Mouse (Mus musculus) splenic B cell, adult 2 months (primary cell): Measurements from ENCODE around the gene Mgat3.

Experiments
- DNase-seq: peaks from one replicate; pipeline ENCODE4 v3.0.0-alpha.2; 2011; ENCODE audit warnings: low read depth, low spot score
- H3K27me3 ChIP-seq: 2 replicates; pipeline ENCODE4 v1.6.1; 2012; ENCODE audit warnings: mild to moderate bottlenecking, low read length, moderate library complexity, mixed read lengths; ENCODE audit not compliant: control insufficient read depth, poor library complexity, insufficient read depth, severe bottlenecking
- H3K36me3 ChIP-seq: 2 replicates; pipeline ENCODE4 v1.6.1; 2012; ENCODE audit warnings: mild to moderate bottlenecking, low read length, moderate library complexity, mixed read lengths; ENCODE audit not compliant: control insufficient read depth, poor library complexity, insufficient read depth, severe bottlenecking

Mgat3 gene

GRCm38 (mm10) chr15:80140878-80141277, 32.6 kb upstream of the Mgat3 start:
- DNase-seq, result no peak
- Histone ChIP-seq H3K36me3 (no peaks in the 10 kb centered on the region), H3K27me3 (no peaks in the 10 kb centered on the region)

GRCm38 (mm10) chr15:80142130-80142529, 31.4 kb upstream of the Mgat3 start:
- Histone ChIP-seq H3K27me3 (no peaks in the 10 kb centered on the region), H3K36me3 (no peaks in the 10 kb centered on the region)
- peak; percentile 29 for DNase-seq

GRCm38 (mm10) chr15:80143760-80144159, 29.8 kb upstream of the Mgat3 start:
- no peaks in the 10 kb centered on the region for H3K27me3 ChIP-seq
- no peaks in the 10 kb centered on the region for H3K36me3 ChIP-seq
- no peak for DNase-seq

- 0 out of 2 replicates have a peak, but pooled peaks cover 2% of the 10 kb centered on the region for H3K36me3 ChIP-seq
- no peaks in the 10 kb centered on the region for H3K27me3 ChIP-seq
Measured at GRCm38 (mm10) chr15:80145397-80145796, 28.1 kb upstream of the Mgat3 start.

GRCm38 (mm10) chr15:80146153-80146552, 27.4 kb upstream of the Mgat3 start:
- no peaks in the 10 kb centered on the region for H3K27me3 ChIP-seq
- no peak for DNase-seq

More at GRCm38 (mm10) chr15:80145397-80145796, 28.1 kb upstream of the Mgat3 start:
- no peak for DNase-seq

GRCm38 (mm10) chr15:80147090-80147489, 26.4 kb upstream of the Mgat3 start:
- DNase-seq, result no peak
- 0 out of 2 replicates have a peak, but pooled peaks cover 2% of the 10 kb centered on the region for H3K36me3 ChIP-seq

More at GRCm38 (mm10) chr15:80146153-80146552, 27.4 kb upstream of the Mgat3 start:
- H3K36me3 ChIP-seq, result 0 out of 2 replicates have a peak, but pooled peaks cover 2% of the 10 kb centered on the region

GRCm38 (mm10) chr15:80147511-80147910, 26.0 kb upstream of the Mgat3 start:
- no peak for DNase-seq
- H3K36me3 ChIP-seq, result 0 out of 2 replicates have a peak, but pooled peaks cover 3% of the 10 kb centered on the region

More at GRCm38 (mm10) chr15:80147090-80147489, 26.4 kb upstream of the Mgat3 start:
- no peaks in the 10 kb centered on the region for H3K27me3 ChIP-seq

GRCm38 (mm10) chr15:80148565-80148964, 25.0 kb upstream of the Mgat3 start:
- Histone ChIP-seq H3K36me3 (peaks cover 10% of the 10 kb centered on the region), H3K27me3 (no peaks in the 10 kb centered on the region)
- DNase-seq, result no peak

More at GRCm38 (mm10) chr15:80147511-80147910, 26.0 kb upstream of the Mgat3 start:
- no peaks in the 10 kb centered on the region for H3K27me3 ChIP-seq

- peaks cover 11% of the 10 kb centered on the region for H3K36me3 ChIP-seq
- DNase-seq, result no peak
- no peaks in the 10 kb centered on the region for H3K27me3 ChIP-seq
Measured at GRCm38 (mm10) chr15:80149517-80149916, 24.0 kb upstream of the Mgat3 start.

- no peak for DNase-seq
- peaks cover 16% of the 10 kb centered on the region for H3K36me3 ChIP-seq
- no peaks in the 10 kb centered on the region for H3K27me3 ChIP-seq
Measured at GRCm38 (mm10) chr15:80152663-80153062, 20.9 kb upstream of the Mgat3 start.

- no peaks in the 10 kb centered on the region for H3K27me3 ChIP-seq
- peaks cover 19% of the 10 kb centered on the region for H3K36me3 ChIP-seq
- no peak for DNase-seq
Measured at GRCm38 (mm10) chr15:80153757-80154156, 19.8 kb upstream of the Mgat3 start.

GRCm38 (mm10) chr15:80155707-80156106, 17.8 kb upstream of the Mgat3 start:
- Histone ChIP-seq H3K36me3 (peaks cover 18% of the 10 kb centered on the region), H3K27me3 (no peaks in the 10 kb centered on the region)
- DNase-seq, result no peak

GRCm38 (mm10) chr15:80157197-80157943, 16.2 kb upstream of the Mgat3 start:
- no peaks in the 10 kb centered on the region for H3K27me3 ChIP-seq
- DNase-seq, result no peak
- H3K36me3 ChIP-seq, result peaks cover 19% of the 10 kb centered on the region

GRCm38 (mm10) chr15:80158001-80158706, 15.4 kb upstream of the Mgat3 start:
- peaks cover 15% of the 10 kb centered on the region for H3K36me3 ChIP-seq
- DNase-seq, result no peak
- H3K27me3 ChIP-seq, result no peaks in the 10 kb centered on the region

- no peaks in the 10 kb centered on the region for H3K27me3 ChIP-seq
- H3K36me3 ChIP-seq, result peaks cover 10% of the 10 kb centered on the region
- DNase-seq, result no peak
Measured at GRCm38 (mm10) chr15:80158707-80159090, 14.8 kb upstream of the Mgat3 start.
